Mouse (Mus musculus): ENCODE measurements around the gene Znrd1as. TPM values are rescaled to one million over a fixed set of nuclear protein-coding genes. Genes with fewer than 3 reads are reported as not detected.
A peak's percentile ranks its signal among the peaks of the same experiment; 100 is the strongest.

The Znrd1as gene
- polyA plus RNA-seq, 1 experiment, result 0.85 TPM

DNA sequence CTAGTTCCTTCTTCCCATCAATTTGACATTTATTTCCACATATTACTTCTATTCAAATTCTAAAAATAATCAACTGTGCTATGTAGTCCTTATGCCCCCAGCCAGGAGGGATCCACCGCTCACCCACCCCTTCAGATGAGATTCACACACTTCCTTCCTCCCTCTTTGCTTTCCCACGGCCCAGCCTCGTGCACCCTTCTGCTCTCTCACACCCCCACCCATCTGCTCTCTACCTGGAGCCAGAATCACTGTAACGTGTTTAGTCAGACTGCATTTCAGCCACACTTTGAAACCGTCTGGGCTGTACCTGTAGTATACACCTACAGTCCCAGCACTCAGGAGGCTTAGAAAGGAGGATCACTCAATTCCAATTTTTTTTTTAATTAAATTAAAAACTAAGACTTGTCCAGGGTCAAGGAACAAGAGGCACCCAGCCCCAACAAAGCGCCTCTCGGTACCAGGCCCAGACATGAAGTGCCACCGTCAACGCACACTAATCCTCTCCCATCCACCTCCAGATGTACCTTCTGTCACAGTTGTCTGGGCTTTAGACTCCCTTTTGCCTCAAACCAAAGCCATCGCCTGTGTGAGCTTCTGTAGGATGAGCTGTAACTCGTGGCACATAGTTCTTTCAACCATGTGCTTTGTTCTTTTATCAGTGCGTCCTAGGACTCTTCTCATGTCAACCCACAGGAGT, 29.0 kb upstream of the Znrd1as start:
- H3K36me3 ChIP-seq (replicated peaks; ENCODE audit: low read length), result no peaks in the 10 kb centered on the region
- peaks cover 11% of the 10 kb centered on the region for H3K4me1 ChIP-seq
- H3K4me3 ChIP-seq (replicated peaks), result no peak overlapping the region
- no peaks in the 10 kb centered on the region; the same call in 1 of the 2 replicates for H3K9me3 ChIP-seq
- TF ChIP-seq FLI1 (IDR thresholded peaks at IDR 0.05; ENCODE audit: low read length) (no peak), GATA1 (IDR thresholded peaks at IDR 0.05; ENCODE audit: borderline replicate concordance, low read length) (no peak)
- peaks cover 31% of the 10 kb centered on the region for H3K27me3 ChIP-seq (replicated peaks)

DNA sequence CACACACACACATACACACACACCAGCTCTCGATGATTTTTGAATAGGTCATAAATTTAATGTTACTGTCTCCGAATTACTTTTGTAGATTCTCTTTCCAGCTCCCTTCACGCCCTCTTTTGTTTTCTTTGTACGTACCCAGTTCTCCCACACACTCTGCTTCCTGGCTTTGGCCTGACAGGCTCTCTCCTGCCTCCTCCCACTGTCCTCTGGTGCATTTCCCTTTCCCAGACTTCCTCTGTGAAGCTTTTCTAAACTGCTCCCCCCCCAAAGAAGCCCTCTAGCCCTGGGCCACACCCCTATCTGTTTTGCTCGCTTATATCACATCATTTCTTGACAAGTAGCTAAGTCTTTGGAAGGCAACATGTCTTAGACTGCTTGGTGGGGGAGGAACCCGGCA, 28.2 kb upstream of the Znrd1as start:
- H3K4me3 ChIP-seq (replicated peaks), result no peak overlapping the region
- no peaks in the 10 kb centered on the region for H3K36me3 ChIP-seq (replicated peaks; ENCODE audit: low read length)
- no peaks in the 10 kb centered on the region; the same call in 1 of the 2 replicates for H3K9me3 ChIP-seq
- no peak for TF ChIP-seq GATA1 (IDR thresholded peaks at IDR 0.05; ENCODE audit: borderline replicate concordance, low read length)
- no peak for TF ChIP-seq FLI1 (IDR thresholded peaks at IDR 0.05; ENCODE audit: low read length)
- peaks cover 31% of the 10 kb centered on the region for H3K27me3 ChIP-seq (replicated peaks)
- peaks cover 11% of the 10 kb centered on the region for H3K4me1 ChIP-seq

DNA sequence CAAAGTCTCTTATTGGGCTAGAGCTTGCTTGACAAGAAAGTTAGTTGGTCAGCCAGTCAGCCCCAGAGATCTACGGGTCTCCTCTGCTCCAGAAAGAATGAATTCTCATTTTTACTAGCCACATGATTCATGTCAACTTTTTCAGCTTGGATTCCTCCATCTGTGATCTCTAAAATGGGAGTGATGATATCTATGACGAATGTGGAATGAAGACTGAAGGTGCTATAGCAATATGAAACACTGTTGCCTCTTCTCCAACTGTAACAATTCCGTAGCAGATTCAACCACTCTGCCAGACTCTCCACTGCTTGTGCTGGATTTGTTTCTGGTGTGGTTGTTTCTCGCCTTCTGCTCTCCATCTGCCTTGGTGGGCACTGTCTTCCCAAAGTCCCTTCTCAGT, 27.3 kb upstream of the Znrd1as start:
- H3K36me3 ChIP-seq (replicated peaks; ENCODE audit: low read length), result no peaks in the 10 kb centered on the region
- peaks cover 11% of the 10 kb centered on the region for H3K4me1 ChIP-seq
- peaks cover 31% of the 10 kb centered on the region for H3K27me3 ChIP-seq (replicated peaks)
- no peaks in the 10 kb centered on the region for H3K9me3 ChIP-seq
- no peak overlapping the region for H3K4me3 ChIP-seq (replicated peaks)
- no peak for TF ChIP-seq FLI1 (IDR thresholded peaks at IDR 0.05; ENCODE audit: low read length)
- no peak for TF ChIP-seq GATA1 (IDR thresholded peaks at IDR 0.05; ENCODE audit: borderline replicate concordance, low read length)

DNA sequence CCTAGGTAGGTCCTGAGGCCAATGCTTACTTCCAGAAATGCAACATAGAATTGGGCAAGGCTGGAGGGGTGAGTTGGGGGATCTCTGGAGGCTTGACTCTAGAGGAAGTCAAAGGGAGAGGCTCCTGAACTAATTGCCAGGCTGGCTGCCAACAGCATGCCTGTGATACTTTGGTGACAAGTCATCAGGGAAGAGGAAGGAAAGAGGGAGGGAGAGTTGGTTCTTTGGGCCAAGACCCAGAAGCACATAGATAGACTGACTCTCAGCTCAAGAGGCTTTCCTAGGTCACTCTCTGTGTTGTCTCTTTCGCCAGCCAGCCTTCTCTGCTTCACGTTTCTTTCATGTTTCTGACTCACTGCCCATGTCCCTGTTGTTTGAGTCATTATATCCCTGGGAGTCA, 26.6 kb upstream of the Znrd1as start:
- Histone ChIP-seq H3K9me3 (no peaks in the 10 kb centered on the region), H3K27me3 (replicated peaks) (peaks cover 37% of the 10 kb centered on the region), H3K4me1 (peaks cover 11% of the 10 kb centered on the region), H3K4me3 (replicated peaks) (no peak overlapping the region), H3K36me3 (replicated peaks; ENCODE audit: low read length) (no peaks in the 10 kb centered on the region)
- TF ChIP-seq FLI1 (IDR thresholded peaks at IDR 0.05; ENCODE audit: low read length), result no peak
- TF ChIP-seq GATA1 (IDR thresholded peaks at IDR 0.05; ENCODE audit: borderline replicate concordance, low read length), result no peak

GRCm38 (mm10) chr17:36938056-36938455, 20.3 kb upstream of the Znrd1as start:
- peaks cover 8% of the 10 kb centered on the region; the same call in 1 of the 2 replicates for H3K9me3 ChIP-seq
- no peak overlapping the region for H3K4me3 ChIP-seq (replicated peaks)
- peaks cover 59% of the 10 kb centered on the region for H3K27me3 ChIP-seq (replicated peaks)
- TF ChIP-seq FLI1 (IDR thresholded peaks at IDR 0.05; ENCODE audit: low read length) (no peak), GATA1 (IDR thresholded peaks at IDR 0.05; ENCODE audit: borderline replicate concordance, low read length) (no peak)
- peaks cover 9% of the 10 kb centered on the region for H3K4me1 ChIP-seq
- H3K36me3 ChIP-seq (replicated peaks; ENCODE audit: low read length), result no peaks in the 10 kb centered on the region

GRCm38 (mm10) chr17:36942391-36942790, 16.0 kb upstream of the Znrd1as start:
- Histone ChIP-seq H3K4me1 (peaks cover 24% of the 10 kb centered on the region), H3K9me3 (peaks cover 8% of the 10 kb centered on the region; the same call in 1 of the 2 replicates), H3K4me3 (replicated peaks) (no peak overlapping the region), H3K27me3 (replicated peaks) (peaks cover 90% of the 10 kb centered on the region), H3K36me3 (replicated peaks; ENCODE audit: low read length) (no peaks in the 10 kb centered on the region)
- no peak for TF ChIP-seq GATA1 (IDR thresholded peaks at IDR 0.05; ENCODE audit: borderline replicate concordance, low read length)
- no peak for TF ChIP-seq FLI1 (IDR thresholded peaks at IDR 0.05; ENCODE audit: low read length)

DNA sequence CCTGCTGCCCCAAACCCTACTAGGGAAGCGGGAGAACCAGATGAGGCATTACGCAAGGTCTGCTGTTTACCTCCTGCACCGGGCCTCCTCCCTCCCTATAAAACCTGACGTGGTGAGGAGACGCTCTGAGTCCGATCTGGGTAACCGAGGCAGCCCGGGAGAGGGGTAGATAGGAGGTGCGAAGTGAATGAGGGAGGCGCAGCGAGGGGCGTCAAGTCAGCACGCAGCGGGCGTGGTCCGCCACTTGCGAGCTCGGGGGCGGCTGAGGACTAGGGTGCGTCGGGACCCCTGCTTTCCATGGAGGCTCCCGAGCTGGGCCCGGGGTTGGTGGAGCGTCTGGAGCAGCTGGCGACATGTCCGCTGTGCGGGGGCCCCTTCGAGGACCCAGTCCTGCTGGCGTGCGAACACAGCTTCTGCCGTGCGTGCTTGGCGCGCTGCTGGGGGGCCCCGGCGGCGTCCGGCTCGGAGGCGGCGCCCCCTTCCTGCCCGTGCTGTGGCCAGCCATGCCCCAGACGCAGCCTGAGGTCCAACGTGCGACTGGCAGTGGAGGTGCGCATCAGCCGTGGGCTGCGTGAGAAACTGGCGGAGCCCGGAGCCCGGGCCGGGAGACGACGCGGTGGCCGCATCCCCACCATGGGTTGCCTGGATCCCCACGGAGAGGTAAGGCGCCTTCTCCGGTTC, 15.5 kb upstream of the Znrd1as start, which contains the start of gene Rnf39:
Gene Rnf39 (plus strand): TSS at position 128 of the 681 bp plus-strand sequence.
- Histone ChIP-seq H3K9me3 (peaks cover 8% of the 10 kb centered on the region; the same call in 1 of the 2 replicates), H3K36me3 (replicated peaks; ENCODE audit: low read length) (peaks cover 2% of the 10 kb centered on the region), H3K4me3 (replicated peaks) (peak within 1 kb of the TSS; percentile 78), H3K27me3 (replicated peaks) (peaks cover 90% of the 10 kb centered on the region), H3K4me1 (peaks cover 29% of the 10 kb centered on the region)
- TF ChIP-seq GATA1 (IDR thresholded peaks at IDR 0.05; ENCODE audit: borderline replicate concordance, low read length), result no peak
- no peak for TF ChIP-seq FLI1 (IDR thresholded peaks at IDR 0.05; ENCODE audit: low read length)

GRCm38 (mm10) chr17:36943691-36944090, 14.7 kb upstream of the Znrd1as start:
- H3K36me3 ChIP-seq (replicated peaks; ENCODE audit: low read length), result peaks cover 10% of the 10 kb centered on the region
- peaks cover 86% of the 10 kb centered on the region for H3K27me3 ChIP-seq (replicated peaks)
- H3K9me3 ChIP-seq, result peaks cover 8% of the 10 kb centered on the region; the same call in 1 of the 2 replicates
- H3K4me1 ChIP-seq, result peaks cover 36% of the 10 kb centered on the region
- no peak overlapping the region for H3K4me3 ChIP-seq (replicated peaks)
- TF ChIP-seq GATA1 (IDR thresholded peaks at IDR 0.05; ENCODE audit: borderline replicate concordance, low read length) (no peak), FLI1 (IDR thresholded peaks at IDR 0.05; ENCODE audit: low read length) (no peak)

DNA sequence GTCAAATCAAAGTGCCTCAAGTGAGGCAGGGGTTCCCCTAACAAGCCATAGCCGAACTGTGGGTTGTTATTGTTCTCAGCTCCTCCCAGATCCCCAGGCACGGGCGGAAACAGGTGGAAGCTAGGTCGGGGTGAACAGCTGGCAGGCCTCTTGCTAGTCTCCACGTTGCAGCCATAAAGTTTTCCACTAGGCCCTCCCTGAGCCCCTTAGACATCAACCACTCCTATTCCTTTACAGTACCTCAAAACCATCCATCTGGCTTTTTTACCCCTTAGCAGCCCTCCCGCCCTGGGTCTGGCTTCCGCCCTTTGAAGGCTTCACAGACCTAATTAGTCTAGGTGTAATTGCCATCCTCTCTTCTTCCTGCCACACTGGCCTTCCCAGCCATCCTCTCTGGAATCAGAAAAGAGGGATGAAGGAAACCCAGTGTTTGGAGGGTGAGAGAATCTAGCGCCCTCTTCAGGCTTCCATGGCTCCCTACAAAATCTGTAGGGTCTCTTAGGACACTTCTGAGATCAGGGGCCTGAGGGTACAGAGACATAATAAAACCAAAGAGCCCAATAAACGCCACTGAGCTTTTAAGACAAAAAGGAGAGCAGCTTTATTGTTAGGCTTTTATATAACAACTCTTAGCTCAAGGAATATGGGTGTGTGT, 14.1 kb upstream of the Znrd1as start:
- no peak overlapping the region for H3K4me3 ChIP-seq (replicated peaks)
- peaks cover 81% of the 10 kb centered on the region for H3K27me3 ChIP-seq (replicated peaks)
- peaks cover 42% of the 10 kb centered on the region for H3K4me1 ChIP-seq
- peaks cover 8% of the 10 kb centered on the region; the same call in 1 of the 2 replicates for H3K9me3 ChIP-seq
- peaks cover 15% of the 10 kb centered on the region for H3K36me3 ChIP-seq (replicated peaks; ENCODE audit: low read length)
- TF ChIP-seq GATA1 (IDR thresholded peaks at IDR 0.05; ENCODE audit: borderline replicate concordance, low read length) (no peak), FLI1 (IDR thresholded peaks at IDR 0.05; ENCODE audit: low read length) (no peak)
